Comparison of ENCODE assay signal across 25 mouse cellular contexts in genomic region chr14:72942571-72942970, GRCm38 (mm10).
"Had no signal": no experiment of that assay in that cellular context is flagged by ENCODE, and none has a peak within 500 bp of the region (broad histone marks: within the 10 kb centered on the region; RNA-seq: fewer than 3 reads in every experiment).

No protein-coding gene starts in this region.

- H3K4me3 ChIP-seq: gastrocnemius, adult 2 months; heart, embryonic 10.5 days; heart, embryonic 12.5 days; hindbrain, embryonic 10.5 days; hindbrain, embryonic 12.5 days; kidney, embryonic 15.5 days; limb, embryonic 10.5 days; limb, embryonic 12.5 days; liver, embryonic 13.5 days; liver, embryonic 15.5 days had no signal

- H3K27ac ChIP-seq: gastrocnemius, adult 2 months; heart, embryonic 10.5 days; hindbrain, embryonic 10.5 days; hindbrain, embryonic 12.5 days; hindbrain, embryonic 14.5 days; kidney, embryonic 15.5 days; kidney, postnatal 0 days; limb, embryonic 10.5 days; limb, embryonic 12.5 days; liver, embryonic 13.5 days; liver, embryonic 15.5 days had no signal

- DNase-seq: gastrocnemius, adult 2 months; gastrocnemius, postnatal 10 days; gastrocnemius, postnatal 25 days; heart, adult 18-20 months; heart, postnatal 10 days; heart, postnatal 4 days; kidney, adult 11 months; kidney, adult 2 months; kidney, adult 9 months; kidney, postnatal 14 days; kidney, postnatal 36 days; layer of hippocampus, adult 9-11 months; layer of hippocampus, postnatal 36 days; liver; liver, embryonic 13.5 days had no signal
